Mouse (Mus musculus): ENCODE measurements around the gene Amfr. TPM values are rescaled to one million over a fixed set of nuclear protein-coding genes. Genes with fewer than 3 reads are reported as not detected.

The Amfr gene
- polyA plus RNA-seq, 1 experiment, result 112 TPM

DNA sequence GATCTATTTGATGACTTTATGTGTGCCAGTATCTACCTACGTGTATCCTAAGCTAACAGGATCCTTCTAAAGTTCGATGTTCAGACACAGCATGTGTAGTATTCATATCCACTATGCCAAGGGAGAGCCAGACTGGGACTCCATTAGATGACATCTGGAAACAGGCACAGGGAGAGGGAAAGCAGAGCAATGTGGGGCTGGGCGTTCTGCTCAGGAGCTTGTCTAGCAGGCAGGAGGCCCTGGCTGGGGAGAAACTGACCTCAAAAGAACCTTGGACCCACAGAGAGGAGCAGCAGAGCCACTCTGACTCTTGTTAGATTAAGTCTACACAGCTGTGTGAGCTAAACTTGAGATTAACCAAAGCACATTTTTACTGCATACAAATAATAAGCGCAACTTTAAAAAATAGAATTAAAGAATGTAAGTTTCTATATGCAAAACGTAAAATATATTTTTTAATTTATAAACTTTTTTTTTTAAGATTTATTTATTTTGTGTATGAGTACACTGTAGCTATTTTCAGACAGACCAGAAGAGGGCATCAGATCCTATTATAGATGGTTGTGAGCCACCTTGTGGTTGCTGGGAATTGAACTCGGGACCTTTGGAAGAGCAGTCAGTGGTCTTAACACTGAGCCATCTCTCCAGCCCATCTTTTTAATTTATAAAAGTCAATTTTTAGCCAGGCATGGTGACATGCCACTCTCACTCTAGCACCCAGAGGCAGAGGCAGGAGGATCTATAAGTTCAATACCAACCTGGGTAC is 36.0 kb downstream of the Amfr start:
- TF ChIP-seq CTCF (IDR thresholded peaks at IDR 0.05; ENCODE audit: borderline replicate concordance, extremely low read depth, insufficient read depth, insufficient read length), result no peak
- no peak for TF ChIP-seq POLR2A (IDR thresholded peaks at IDR 0.05; ENCODE audit: borderline replicate concordance, extremely low read depth, insufficient read depth, insufficient read length, poor library complexity, severe bottlenecking)
- DNase-seq (ENCODE audit: low read depth), result no peak

DNA sequence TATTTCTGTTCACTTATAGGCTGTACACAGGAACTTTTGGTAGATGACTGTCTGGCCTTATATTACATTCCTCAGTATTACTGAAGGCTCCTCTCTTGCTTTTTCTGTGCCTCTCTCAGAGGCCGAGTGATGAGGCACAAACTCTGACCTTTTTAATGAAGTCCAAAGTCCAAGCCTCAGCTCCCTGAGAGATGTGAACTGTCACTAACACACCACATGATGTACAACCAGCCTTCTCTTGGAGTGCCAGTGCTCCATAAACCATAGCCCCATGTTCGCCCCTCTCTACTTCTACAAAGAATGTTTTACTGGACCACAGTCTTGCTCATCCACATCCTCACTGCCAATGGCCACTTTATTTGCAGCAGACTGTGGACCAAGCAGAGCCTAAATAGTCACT is 37.3 kb downstream of the Amfr start:
- no peak for DNase-seq (ENCODE audit: low read depth)
- no peak for TF ChIP-seq POLR2A (IDR thresholded peaks at IDR 0.05; ENCODE audit: borderline replicate concordance, extremely low read depth, insufficient read depth, insufficient read length, poor library complexity, severe bottlenecking)
- no peak for TF ChIP-seq CTCF (IDR thresholded peaks at IDR 0.05; ENCODE audit: borderline replicate concordance, extremely low read depth, insufficient read depth, insufficient read length)

DNA sequence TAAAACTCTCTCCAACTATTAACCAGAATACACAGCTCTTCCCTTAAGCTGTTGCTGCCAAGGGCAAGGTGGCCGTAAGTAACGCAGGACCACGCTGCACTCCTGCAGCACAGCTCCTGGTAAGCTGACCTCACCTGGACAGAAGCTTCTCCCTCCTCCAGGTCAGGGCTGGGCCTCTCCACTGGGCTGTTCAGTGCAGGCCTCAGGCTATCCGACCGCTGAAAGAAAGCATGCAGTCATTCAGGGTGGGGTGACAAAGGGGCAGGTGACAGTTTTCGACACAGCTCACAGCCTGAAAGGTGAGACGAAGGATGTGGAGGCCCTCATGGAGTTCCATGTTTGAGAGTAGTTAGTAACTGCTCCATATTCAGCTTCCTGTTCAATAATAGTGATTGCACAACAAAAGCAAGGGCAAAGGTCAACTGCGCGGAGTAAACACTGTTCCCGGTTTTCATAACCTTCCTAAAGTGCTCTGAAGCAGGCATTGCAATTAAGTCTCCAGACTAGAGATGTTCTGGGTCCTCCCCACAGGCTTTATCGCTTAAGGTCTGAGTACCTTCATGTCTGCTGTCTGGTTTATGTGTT is 37.9 kb downstream of the Amfr start:
- TF ChIP-seq CTCF (IDR thresholded peaks at IDR 0.05; ENCODE audit: borderline replicate concordance, extremely low read depth, insufficient read depth, insufficient read length) (no peak), POLR2A (IDR thresholded peaks at IDR 0.05; ENCODE audit: borderline replicate concordance, extremely low read depth, insufficient read depth, insufficient read length, poor library complexity, severe bottlenecking) (no peak)
- no peak for DNase-seq (ENCODE audit: low read depth)

DNA sequence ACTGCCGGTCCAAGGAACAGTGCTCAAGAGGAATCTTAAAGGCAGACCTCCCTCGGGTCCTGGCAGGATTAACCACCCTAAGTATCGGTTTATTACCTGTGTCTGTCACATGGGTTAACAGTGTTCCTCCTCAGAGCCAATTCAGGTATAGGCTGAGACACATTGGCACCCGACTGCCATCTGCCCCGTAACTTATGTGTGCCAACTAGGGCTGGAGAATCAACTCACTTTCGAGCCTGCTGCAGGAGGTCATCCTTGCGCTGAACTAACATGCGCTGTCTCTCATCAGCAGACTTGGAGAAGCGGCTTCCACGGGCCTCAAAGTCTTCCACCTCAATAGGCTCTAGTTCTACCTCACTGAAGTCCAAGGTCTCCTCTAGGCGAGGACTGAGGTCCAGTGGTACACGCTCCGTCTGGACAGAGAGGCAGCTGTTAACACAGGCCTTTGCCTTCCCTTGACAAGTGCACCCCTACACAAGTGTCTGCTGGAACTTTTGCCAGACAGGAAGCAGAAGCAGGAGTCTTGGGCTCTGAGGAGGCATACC is 38.7 kb downstream of the Amfr start:
- no peak for TF ChIP-seq CTCF (IDR thresholded peaks at IDR 0.05; ENCODE audit: borderline replicate concordance, extremely low read depth, insufficient read depth, insufficient read length)
- no peak for DNase-seq (ENCODE audit: low read depth)

DNA sequence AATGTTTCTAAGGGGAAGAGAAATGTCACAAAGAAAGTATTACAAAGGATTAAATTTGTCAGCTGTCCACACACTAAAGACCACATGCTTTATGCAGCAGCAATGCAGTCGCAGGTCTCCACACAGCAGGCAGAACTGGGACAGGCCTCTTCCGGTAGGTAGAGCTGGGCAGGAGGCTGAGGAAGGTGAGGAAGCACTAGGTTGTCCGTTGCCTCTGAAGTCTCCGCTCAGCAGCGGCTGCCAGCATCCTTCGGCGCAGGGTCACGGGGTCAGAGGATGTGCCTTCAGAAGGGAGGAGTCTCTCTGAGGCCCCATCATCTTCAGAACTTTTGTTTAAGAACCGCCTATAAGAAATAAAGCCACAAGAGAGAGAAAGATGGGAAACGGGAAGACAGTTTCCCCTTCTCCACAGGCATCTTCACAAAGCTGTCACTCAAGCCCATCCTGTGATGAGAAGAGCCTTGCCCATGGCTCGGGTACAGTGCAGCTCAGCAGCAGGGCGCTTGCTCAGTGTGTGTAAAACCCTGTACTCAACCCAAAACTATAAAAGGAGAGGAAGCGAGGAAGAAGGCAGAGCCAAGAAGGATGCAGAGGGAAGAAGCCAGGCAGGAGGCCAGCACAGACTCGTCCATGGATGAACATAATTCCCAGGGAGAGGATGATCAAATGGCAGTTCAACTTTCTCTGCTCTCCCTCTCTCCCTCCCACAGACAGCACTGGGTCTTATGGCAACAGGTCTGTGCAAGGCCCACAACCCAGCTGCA is 39.5 kb downstream of the Amfr start:
- DNase-seq (ENCODE audit: low read depth), result no peak
- TF ChIP-seq POLR2A (IDR thresholded peaks at IDR 0.05; ENCODE audit: borderline replicate concordance, extremely low read depth, insufficient read depth, insufficient read length, poor library complexity, severe bottlenecking) (no peak), CTCF (IDR thresholded peaks at IDR 0.05; ENCODE audit: borderline replicate concordance, extremely low read depth, insufficient read depth, insufficient read length) (no peak)

- TF ChIP-seq CTCF (IDR thresholded peaks at IDR 0.05; ENCODE audit: borderline replicate concordance, extremely low read depth, insufficient read depth, insufficient read length) (no peak), POLR2A (IDR thresholded peaks at IDR 0.05; ENCODE audit: borderline replicate concordance, extremely low read depth, insufficient read depth, insufficient read length, poor library complexity, severe bottlenecking) (no peak)
- DNase-seq (ENCODE audit: low read depth), result no peak
Observed at GRCm38 (mm10) chr8:93972211-93972610, 40.4 kb downstream of the Amfr start.

- TF ChIP-seq POLR2A (IDR thresholded peaks at IDR 0.05; ENCODE audit: borderline replicate concordance, extremely low read depth, insufficient read depth, insufficient read length, poor library complexity, severe bottlenecking) (no peak), CTCF (IDR thresholded peaks at IDR 0.05; ENCODE audit: borderline replicate concordance, extremely low read depth, insufficient read depth, insufficient read length) (no peak)
- no peak for DNase-seq (ENCODE audit: low read depth)
Observed at GRCm38 (mm10) chr8:93971451-93971850, 41.2 kb downstream of the Amfr start.

GRCm38 (mm10) chr8:93969626-93970340 is 42.9 kb downstream of the Amfr start:
- DNase-seq (ENCODE audit: low read depth), result no peak
- TF ChIP-seq CTCF (IDR thresholded peaks at IDR 0.05; ENCODE audit: borderline replicate concordance, extremely low read depth, insufficient read depth, insufficient read length), result no peak
- no peak for TF ChIP-seq POLR2A (IDR thresholded peaks at IDR 0.05; ENCODE audit: borderline replicate concordance, extremely low read depth, insufficient read depth, insufficient read length, poor library complexity, severe bottlenecking)

DNA sequence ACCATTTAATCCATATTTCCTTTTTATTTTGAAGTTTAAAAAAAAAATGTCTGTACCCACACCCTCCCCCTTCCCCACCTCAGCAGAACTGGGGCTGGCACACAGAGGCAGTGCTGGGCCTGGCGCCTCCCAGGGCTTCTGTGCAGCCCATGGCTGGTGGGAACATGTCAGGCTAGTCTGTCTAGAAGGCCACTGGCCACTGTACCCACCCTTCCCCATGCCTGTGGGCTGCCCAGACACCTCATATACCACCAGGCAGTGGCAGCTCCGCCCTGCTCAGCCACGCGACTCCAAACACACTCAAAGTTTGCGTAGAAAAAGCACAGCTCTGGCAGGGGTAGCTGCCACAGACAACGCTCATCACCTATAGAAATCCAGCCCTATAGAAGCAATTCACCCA is 44.3 kb downstream of the Amfr start:
- TF ChIP-seq CTCF (IDR thresholded peaks at IDR 0.05; ENCODE audit: borderline replicate concordance, extremely low read depth, insufficient read depth, insufficient read length), result no peak
- TF ChIP-seq POLR2A (IDR thresholded peaks at IDR 0.05; ENCODE audit: borderline replicate concordance, extremely low read depth, insufficient read depth, insufficient read length, poor library complexity, severe bottlenecking), result no peak
- DNase-seq (ENCODE audit: low read depth), result no peak

- no peak for DNase-seq (ENCODE audit: low read depth)
- TF ChIP-seq CTCF (IDR thresholded peaks at IDR 0.05; ENCODE audit: borderline replicate concordance, extremely low read depth, insufficient read depth, insufficient read length), result no peak
- no peak for TF ChIP-seq POLR2A (IDR thresholded peaks at IDR 0.05; ENCODE audit: borderline replicate concordance, extremely low read depth, insufficient read depth, insufficient read length, poor library complexity, severe bottlenecking)
Observed at GRCm38 (mm10) chr8:93960909-93961308, 51.7 kb downstream of the Amfr start.

GRCm38 (mm10) chr8:93958402-93958801 is 54.2 kb downstream of the Amfr start:
- peak; percentile 48 for DNase-seq (ENCODE audit: low read depth)
- TF ChIP-seq CTCF (IDR thresholded peaks at IDR 0.05; ENCODE audit: borderline replicate concordance, extremely low read depth, insufficient read depth, insufficient read length), result no peak
- TF ChIP-seq POLR2A (IDR thresholded peaks at IDR 0.05; ENCODE audit: borderline replicate concordance, extremely low read depth, insufficient read depth, insufficient read length, poor library complexity, severe bottlenecking), result no peak
